Mouse (Mus musculus) E14TG2a.4 (cell line): ENCODE data around the gene Adgrf4.

ENCODE experiments used
- CTCF ChIP-seq: conservative IDR thresholded peaks from 2 replicates; pipeline ENCODE4 v1.5.1; 2014; ENCODE audit warnings: low read length
- NANOG ChIP-seq: IDR thresholded peaks from 2 replicates; pipeline ENCODE4 v1.6.1; 2014; ENCODE audit warnings: borderline replicate concordance, low read length, mixed read lengths

- TF ChIP-seq CTCF: peak; percentile 64
- TF ChIP-seq NANOG: no peak
Observed at GRCm38 (mm10) chr17:42613043-42613737, 78.9 kb downstream of the Adgrf4 start.
